Mouse (Mus musculus): Measurements from ENCODE around the gene Spats1. TPM values are rescaled to one million over a fixed set of nuclear protein-coding genes. Genes with fewer than 3 reads are reported as not detected.

The Spats1 gene
- total RNA-seq (2023): not detected in 4 replicates

GRCm38 (mm10) chr17:45474669-45475465 lies at the start of gene Spats1:
Gene Spats1 (minus strand): TSS chr17:45475415.

GRCm38 (mm10) chr17:45523263-45523662 lies 48.0 kb upstream of the Spats1 start, which contains the start of gene Tcte1:
Gene Tcte1 (plus strand): TSS chr17:45523434.

GRCm38 (mm10) chr17:45506700-45507189 lies 31.5 kb upstream of the Spats1 start, which contains the start of gene Aars2:
Gene Aars2 (plus strand): TSS chr17:45506841.

GRCm38 (mm10) chr17:45433419-45434261 lies 41.6 kb downstream of the Spats1 start, which contains the start of gene Cdc5l:
Gene Cdc5l (minus strand): TSS chr17:45433737.

Other genes starting within 250 kb of the Spats1 start
- 87.1 to 94.5 TPM (median 93.3 TPM) in 4 replicates for gene Cdc5l, start 41.7 kb downstream of the Spats1 start, total RNA-seq (2023)
- gene Aars2, start 31.4 kb upstream of the Spats1 start, total RNA-seq (2023): 16.4 to 24.4 TPM (median 20.2 TPM) in 4 replicates
- not detected in 4 replicates for gene Tcte1, start 48.0 kb upstream of the Spats1 start, total RNA-seq (2023)
- 0.48 to 0.82 TPM (median 0.65 TPM) in 4 replicates for gene Tmem151b, start 74.3 kb upstream of the Spats1 start, total RNA-seq (2023)
- 164 to 171 TPM (median 167 TPM) in 4 replicates for gene Nfkbie, start 80.3 kb upstream of the Spats1 start, total RNA-seq (2023)
- gene Slc35b2, start 88.5 kb upstream of the Spats1 start, total RNA-seq (2023): 57.9 to 79.1 TPM (median 60.5 TPM) in 4 replicates
- gene Hsp90ab1, start 97.9 kb upstream of the Spats1 start, total RNA-seq (2023): 1,053 to 1,253 TPM (median 1,109 TPM) in 4 replicates
- 17.7 to 23.0 TPM (median 19.6 TPM) in 4 replicates for gene Slc29a1, start 124.2 kb upstream of the Spats1 start, total RNA-seq (2023)
- not detected in 4 replicates for gene Mymx, start 126.7 kb upstream of the Spats1 start, total RNA-seq (2023)
- gene Capn11, start 183.9 kb upstream of the Spats1 start, total RNA-seq (2023): 0.89 TPM in 1 of 4 replicates, not detected in the others
- 21.1 to 26.4 TPM (median 24.9 TPM) in 4 replicates for gene Mrpl14, start 210.9 kb upstream of the Spats1 start, total RNA-seq (2023)
- 24.9 to 36.0 TPM (median 29.8 TPM) in 4 replicates for gene Tmem63b, start 211.5 kb upstream of the Spats1 start, total RNA-seq (2023)

Data from B cell, adult 62 days (primary cell).